Mouse (Mus musculus): ENCODE results near the gene Sim2.

Gene Sim2

DNA sequence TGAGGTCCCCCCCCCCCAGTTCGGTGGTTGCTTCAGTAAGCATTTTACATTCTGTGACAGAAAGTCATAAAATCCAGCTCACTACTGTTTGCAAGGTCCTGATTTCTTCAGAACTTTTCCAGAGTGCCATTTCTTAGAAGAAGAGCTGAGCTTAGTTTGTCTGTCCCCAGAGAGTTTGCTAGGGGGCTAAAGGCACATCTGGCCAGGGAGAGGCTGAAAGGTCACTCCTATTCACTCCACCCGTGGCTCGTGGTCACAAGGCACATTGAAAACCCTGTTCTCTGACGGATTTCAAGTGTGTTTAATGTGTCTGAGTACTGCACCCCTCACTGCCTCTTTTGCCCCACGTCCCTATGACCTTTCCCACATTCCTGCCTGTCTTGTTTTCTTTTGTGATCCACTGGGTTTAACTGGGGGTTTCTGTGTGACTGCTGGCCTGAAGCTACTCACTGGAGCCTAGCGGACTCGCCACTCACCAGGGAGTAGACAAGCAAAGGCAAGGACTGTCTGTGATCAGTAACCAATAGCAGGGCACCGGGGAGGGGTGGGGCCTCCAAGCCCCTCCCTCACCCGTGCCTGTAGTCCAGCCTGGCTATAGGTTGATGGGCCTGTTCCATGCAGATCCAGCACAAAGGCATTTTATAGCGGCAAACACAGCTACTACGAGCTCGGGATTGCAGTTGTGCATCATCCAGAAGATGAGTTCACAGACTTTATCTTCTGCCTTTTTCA lies 13.2 kb downstream of the Sim2 start:
- DNase-seq: peak; percentile 65

DNA sequence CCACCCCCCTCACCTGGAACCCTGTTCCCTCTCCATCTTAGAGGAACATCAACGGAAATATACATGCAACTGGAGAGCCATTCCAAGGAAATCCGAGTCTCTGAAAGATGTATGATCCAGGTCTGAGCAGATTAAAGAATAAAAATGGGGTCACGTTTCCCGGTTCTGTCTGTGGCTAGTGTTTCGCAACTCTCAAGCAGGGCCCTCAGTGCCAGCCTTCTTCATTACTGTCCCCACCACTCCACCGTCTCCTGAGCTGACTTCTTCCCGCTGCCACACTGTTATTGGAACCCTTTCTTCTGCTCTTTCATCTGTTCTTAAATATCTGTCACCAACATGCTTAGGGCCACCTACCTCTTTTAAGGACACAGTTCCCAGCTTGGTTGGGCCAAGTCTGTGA lies 28.4 kb downstream of the Sim2 start:
- no peak for DNase-seq

DNA sequence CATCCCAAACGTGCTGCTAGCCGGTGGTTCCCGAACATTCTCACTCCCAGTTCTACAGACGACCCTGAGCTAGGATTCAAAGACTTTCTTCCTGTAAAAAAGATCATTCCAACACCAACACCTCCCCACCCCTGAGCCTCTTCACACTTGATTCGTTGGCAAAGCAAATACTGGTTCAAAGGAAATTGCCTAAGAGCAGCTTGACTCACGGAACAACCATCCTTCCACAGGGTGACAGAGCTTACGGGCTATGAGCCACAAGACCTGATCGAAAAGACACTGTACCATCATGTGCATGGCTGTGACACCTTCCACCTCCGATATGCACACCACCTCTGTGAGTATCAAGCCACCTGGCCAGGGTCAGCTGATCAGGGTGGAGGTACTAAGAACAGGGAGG lies 30.0 kb downstream of the Sim2 start:
- no peak for DNase-seq

DNA sequence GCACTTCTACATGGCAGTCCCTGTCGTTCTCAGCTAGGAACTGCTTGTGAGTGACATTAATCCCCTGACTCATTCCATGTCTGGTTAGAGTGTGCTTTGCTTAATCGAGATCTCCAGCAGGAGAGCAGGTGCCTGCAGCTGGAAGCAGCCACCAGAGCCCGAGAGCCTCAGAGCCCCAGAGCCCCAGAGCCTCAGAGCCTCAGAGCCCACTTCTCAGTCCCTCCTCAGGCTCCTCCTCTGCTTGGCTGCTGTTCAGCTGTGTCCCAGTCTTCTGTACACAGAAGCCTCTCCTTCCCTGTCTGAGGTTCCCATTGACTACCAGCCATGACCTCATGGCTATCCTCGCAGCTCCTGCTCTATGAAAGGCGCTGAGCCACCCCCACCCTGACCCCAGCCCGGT lies 32.6 kb downstream of the Sim2 start:
- no peak for DNase-seq

DNA sequence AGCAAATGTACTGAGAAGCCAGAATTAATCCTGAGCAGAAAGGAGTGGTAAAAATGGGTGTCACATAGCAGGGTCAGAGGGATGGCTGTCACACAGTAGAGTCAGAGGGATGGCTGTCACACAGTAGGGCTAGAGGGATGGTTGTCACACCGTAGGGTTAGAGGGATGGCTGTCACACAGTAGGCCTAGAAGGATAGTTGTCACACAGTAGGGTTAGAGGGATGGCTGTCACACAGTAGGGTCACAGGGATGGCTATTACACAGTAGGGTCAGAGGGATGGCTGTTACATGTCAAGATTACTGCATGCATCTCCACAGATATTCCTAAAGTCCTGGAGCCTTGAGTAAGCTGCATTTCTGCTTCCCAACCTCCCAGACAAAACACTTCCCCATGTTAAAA lies 33.7 kb downstream of the Sim2 start:
- DNase-seq: no peak

DNA sequence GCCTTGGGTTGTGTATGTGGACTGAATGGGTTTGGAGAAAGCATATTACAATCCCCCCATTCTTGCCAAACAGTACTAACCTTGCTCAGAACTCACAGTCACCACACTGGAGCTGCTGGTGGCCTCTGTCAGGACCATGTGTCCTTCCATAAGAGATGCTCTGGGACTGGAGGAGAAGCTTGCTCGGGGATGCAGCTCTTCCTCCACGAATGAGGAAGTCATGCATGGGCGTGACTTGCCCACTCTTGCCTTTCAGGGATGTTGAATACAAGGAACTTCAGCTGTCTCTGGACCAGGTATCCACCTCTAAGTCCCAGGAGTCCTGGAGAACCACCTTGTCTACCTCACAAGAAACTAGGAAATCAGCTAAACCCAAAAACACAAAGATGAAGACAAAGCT lies 37.6 kb downstream of the Sim2 start:
- DNase-seq: no peak

DNA sequence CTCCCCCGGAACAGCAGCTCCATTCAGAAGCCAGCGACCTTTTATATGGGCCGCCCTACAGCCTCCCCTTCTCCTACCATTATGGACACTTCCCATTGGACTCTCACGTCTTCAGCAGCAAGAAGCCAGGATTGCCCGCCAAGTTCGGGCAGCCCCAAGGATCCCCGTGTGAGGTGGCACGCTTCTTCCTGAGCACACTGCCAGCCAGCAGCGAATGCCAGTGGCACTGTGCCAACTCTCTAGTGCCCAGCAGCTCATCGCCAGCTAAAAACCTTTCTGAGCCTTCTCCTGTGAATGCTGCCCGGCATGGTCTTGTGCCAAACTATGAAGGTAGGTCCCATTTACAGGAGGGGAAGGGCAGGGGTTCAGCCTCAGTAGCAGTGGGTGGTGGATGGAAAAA lies 38.5 kb downstream of the Sim2 start:
- peak; percentile 62 for DNase-seq

DNA sequence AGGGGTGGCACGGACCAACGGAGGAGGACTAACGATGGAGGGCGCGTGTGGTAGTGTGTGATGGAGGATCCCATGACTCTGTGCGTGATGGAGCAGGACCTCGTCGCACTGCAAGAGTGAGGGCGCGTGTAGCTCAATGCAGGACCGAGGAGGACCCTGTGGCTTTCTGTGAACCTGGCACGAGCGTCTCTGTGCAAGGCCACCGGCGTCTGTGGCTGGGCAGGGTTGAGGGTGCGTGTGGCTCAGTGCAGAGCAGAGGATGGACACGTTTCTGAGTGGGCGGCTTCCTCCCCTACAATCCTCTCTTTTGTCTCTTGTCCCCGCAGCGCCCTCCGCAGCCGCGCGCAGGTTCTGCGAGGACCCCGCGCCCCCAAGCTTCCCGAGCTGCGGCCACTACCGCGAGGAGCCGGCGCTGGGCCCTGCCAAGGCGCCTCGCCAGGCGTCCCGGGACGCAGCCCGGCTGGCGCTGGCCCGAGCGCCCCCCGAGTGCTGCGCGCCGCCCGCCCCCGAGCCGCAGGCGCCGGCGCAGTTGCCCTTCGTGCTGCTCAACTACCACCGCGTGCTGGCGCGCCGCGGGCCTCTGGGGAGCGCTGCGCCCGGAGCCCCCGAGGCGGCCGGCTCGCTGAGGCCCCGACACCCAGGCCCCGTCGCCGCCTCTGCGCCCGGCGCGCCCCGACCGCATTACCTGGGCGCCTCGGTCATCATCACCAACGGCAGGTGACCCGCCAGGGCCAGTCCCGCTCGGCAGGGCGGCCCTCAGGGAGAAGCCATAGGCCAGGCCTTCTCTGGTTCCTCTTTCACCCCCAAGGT lies 40.6 kb downstream of the Sim2 start:
- DNase-seq: no peak

DNA sequence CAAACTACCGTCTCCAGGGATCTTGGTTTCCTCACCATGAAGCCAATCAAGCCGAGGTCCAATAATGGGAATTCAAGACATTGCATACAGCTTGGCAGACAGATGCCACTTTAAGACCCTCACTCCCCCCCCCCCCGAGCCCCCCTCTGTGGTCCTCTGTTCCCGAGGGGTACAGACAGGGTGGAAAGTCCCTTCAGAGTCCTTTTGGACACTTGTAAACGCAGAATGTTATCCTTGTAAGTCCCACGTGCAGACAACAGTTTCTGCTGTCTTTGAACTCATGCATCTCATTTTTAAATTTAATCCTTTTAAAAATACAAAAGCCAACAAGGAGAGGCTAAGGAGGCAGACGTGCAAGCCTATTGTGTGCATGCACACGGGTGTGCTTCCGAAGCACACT lies 41.5 kb downstream of the Sim2 start:
- no peak for DNase-seq

DNA sequence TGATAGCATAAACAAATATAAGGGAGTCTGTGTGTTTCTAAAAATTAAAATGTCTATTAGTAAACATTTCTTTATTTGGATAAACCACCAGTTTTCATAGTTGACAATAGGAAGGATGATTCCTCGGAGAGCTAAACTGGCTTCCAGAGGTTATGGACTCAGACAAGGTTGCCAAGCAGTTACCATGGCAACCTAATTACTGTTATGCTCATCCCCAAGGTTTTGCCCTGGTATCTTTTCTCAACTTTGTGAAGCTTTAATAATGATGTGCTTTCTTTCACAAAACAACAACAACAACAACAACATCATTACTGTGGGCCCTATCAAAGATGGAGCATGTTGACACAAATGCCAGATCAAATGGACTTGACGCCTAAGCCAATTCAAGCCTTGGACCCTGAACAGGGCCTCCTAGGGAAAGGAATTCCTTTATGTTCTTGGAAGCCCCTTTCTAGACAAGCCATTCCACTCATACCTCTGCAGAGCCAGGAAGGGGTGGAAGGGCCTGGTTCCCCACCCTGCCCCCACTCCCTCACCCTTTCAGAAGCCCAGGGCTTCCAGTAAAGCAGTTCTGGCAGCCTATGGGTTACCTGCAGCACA lies 43.6 kb downstream of the Sim2 start:
- DNase-seq: no peak

DNA sequence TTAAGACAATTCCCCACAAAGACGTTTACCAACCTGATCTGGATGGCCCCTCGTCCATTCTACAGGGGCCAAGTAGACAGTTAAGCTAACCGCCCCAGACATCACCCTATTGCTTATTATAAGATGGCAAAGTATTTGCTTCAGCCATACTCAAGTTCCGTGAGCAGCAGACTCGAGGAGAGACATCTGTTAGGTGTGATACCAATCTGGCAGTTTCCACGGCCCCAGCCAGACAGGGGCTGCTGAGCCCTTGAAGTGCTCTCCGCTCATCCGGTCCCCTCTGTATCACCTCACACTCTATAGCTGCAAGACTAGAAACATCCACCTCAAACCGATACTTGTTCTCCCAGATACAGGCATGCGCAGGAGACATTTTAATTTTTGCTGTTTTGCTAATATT lies 49.5 kb downstream of the Sim2 start:
- DNase-seq: no peak

DNA sequence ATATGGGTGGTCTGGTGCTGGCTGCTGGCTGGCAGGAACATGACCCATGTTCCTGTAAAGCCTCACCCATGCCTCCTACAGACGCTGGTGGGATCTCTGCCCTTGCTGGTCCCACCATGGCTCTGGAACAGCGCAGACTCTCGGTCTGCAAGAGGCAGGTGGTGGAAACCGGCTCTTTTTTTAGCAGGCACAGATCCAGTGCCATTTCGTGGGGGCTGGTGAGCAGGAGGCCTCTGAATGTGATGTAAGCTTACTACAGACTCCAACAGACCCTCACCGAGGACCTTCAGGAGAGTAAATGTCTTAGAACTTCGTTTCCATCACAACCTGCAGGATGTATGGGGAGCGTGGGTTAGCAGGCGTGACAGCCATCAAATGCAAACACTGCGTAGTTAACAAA lies 56.0 kb downstream of the Sim2 start:
- no peak for DNase-seq

DNA sequence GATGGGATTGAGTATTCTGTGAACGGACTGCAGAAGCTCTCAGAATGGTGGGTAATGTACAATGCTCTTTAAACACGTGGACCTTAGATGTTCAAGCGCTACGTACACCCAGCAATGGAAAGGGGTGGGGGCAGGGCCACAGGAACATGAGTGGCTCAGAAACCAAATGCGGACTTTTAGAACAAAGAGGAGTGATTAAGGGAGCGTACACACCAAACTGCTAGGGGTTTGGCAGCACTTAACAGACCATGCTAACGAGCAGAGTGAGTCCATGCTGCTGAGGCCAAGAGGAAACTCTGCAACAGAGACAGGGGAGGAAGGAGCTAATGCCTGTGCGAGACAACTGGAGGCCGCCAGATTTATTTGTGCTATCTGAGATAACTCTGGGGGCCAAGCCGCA lies 58.6 kb downstream of the Sim2 start:
- peak; percentile 18 for DNase-seq

DNA sequence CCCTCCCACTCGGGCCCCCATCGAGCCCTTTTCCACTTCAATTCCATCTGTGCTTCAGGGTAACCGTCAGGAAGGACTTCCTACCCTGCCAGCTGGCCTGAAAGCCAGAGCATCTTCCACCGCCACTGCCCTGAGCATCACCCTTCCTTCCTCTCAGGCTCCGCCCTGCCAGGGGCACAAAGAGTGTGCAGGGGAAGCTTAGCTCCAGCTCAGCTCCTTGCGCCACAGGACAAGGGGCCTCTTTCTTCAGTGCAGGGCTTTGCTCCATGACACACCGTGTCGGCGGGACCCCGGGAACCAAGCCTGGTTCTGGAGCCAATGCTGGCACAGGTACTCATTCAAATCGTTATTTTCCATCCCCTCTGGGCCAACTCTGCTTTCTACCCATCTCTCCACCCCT lies 63.4 kb downstream of the Sim2 start:
- DNase-seq: peak; percentile 54

DNA sequence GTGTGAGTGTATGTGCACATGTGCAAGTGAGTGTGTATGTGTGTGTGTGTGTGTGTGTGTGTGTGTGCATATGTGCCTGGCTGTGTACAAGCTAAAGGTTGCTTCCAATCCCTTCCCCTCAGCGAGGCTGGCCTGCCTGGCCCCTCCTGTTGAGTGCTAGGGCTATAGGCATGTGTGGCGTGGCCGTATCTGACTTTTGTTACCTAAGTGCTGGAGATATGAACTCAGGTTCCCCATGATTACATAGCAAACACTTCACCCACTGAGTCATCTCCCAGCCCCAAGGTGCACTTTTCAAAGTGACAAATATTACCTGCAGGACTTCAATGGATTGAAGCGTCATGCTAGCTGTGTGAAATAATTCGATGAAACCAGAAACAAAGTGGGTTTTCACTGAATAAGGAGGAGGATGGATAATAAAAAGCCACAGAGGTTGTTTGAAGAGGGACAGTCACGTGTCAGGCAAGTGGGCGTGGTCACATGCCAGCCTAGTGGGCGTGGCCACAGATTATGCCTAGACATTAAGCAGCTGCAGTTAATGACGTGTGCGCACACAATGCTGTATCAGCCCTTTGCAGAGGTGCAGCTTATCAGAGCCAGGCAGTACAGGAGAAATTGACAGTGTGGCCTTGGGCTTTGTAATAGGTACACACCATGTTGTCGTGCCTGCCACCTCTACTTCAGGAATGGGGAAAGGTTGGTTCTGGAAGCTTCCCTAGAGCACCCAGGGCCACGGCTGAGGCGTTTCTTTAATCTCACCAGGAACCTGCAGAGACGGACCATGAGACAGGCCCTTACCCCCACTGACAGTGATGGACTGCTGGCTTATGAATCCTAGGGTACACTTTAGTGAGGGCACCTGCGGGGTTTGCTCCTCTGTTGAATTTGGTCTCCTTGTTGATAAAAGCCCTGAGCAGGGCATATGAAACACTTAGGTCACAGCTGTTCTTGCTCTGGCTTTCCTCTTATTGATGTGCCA lies 65.7 kb downstream of the Sim2 start:
- DNase-seq: no peak

DNA sequence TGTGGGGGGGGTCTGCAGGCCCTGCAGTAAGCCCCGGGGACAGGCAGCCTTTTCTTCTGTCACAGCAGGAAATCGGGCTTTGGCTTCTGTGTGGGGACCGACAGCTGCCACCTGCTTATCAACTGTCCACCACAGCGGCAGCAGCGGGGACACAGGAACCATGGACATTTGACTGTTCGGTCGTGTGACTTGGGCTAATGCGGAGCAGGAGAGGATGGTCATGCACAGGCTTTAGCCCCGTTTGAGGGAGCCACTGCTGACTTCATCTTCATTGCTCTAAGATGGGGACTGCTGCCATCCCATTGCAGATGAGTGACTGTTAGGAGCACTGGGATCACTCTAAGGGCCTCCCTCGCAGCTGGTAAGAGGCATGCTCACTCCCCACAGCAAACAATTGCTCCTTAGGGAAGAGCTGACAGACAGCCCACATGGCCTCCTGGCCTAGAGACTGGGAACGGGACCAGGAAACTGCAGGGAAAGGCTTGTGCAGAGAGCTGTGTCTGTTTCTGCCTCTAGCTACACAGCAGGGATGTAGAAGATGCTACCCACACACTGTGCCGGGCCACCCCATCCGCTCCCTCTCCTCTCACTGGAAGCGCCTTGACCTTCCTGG lies 70.4 kb downstream of the Sim2 start:
- DNase-seq: peak; percentile 21

DNA sequence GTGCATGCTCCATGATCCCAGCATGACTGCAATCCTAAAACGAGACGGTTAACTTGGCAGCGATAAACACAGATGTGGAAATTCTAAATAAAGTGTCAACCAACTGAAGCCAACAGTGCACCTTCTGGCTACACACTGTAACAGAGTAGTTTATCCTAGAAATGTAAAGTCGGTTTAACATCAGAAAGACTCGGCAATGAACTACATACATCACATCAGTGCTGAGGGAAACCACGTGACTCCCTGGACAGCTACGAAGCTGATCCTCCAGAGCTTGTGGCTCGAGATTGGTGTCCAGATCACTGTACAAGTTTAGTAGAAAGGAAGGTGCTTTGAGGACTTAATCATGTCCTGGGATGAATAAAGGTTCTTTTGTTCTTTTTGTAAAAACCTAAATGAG lies 73.1 kb downstream of the Sim2 start:
- peak; percentile 9 for DNase-seq

DNA sequence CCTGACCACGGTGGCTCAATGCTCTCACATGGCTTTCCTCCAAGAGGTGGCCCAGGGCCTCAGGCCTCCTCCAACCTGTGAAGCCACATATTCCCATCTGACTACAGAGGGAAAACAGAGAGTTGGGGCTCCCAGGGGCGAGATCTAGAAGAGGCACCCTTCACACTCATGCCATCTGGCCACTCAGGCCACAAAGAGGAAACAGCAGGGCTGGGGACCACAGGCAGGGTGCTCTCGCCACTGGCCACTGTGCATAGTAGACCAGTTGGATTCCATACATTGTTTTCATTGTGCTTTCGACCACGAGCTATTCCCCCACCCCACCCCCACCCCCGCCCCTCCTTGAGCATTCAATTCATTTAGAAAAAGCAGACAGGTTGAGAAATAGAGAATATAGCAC lies 77.3 kb downstream of the Sim2 start:
- DNase-seq: no peak

DNA sequence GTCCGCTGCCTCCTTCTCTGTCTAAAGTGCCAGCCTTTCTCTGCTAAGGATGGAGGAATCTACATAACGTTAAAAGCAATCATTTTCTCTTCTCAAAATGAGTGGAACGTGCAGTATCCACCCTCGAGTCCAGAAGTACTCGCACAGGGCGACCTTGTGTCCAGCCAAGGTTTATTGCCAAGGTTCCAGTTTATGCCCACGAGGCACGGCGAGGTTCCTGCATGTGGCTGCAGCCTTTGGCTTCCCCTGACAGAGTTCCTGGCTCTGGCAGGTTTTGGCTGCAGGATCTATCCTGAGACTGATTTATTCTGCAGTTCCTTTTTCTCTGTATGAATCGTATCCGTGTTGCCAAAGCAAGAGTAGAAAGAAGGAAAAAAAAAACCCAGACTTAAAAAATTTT lies 78.3 kb downstream of the Sim2 start:
- peak; percentile 61 for DNase-seq

DNA sequence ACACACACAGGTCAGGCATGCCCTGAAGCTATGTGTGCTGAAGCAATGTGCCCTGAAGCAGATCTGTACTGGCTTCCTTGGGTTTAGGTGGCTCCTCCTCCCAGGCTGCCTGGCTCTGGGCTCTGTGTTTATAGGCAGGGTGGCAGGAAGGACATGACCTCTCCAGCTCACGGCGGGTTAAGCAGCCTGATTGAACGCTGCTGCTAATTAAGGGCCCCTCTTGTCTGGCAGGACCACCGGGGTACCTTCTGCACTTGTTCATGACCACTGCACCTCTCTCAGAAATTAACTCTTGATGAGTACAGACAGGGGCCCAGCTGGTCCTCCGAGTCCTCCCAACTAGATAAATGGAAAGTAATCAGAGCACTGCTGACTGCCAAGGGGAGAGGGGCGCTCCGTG lies 79.5 kb downstream of the Sim2 start:
- peak; percentile 12 for DNase-seq

DNA sequence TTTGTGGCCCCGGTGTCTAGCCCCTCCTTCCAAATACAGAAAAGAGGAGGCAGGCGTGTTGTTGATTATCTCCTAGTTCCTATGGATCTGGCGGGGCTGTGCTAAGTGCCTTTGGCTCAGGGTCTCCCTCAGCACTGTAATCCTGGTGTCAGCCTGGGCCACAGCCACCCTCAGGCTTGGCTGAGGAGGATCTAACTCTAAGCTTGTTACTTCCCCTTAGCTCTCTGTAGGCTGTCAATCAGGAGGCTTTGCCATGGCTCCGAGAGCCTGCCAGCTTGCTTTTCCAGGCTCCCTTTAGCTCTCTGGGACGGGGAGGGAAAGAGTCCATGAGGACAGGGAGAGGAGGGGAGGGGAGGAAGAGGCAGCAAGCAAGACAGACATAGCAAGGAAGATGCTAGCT lies 80.2 kb downstream of the Sim2 start:
- no peak for DNase-seq
